Mouse (Mus musculus) embryo, embryonic 11 days (tissue): Measurements from ENCODE around the gene Gm21411.
"Not testable (repeated sequence)": the region's sequence is repeated elsewhere in the genome, so short reads cannot be mapped to it uniquely, and the experiment has no call there.

Experiments used
- DNase-seq: peaks from one replicate; pipeline ENCODE4 v3.0.0-alpha.2; 2015

Gene Gm21411

GRCm38 (mm10) chr4:146909386-146910137 lies at the start of gene Gm21411:
Gene Gm21411 (minus strand): TSS chr4:146909590.
- not testable (repeated sequence) for DNase-seq

- DNase-seq: not testable (repeated sequence)
These were observed 32.3 kb upstream of the Gm21411 start for GRCm38 (mm10) chr4:146941691-146942090.

GRCm38 (mm10) chr4:146932311-146933082 lies 23.1 kb upstream of the Gm21411 start:
- peak; percentile 36 for DNase-seq

GRCm38 (mm10) chr4:146915196-146915595 lies 5.8 kb upstream of the Gm21411 start:
- DNase-seq: no peak

GRCm38 (mm10) chr4:146908131-146908530 lies 1.3 kb downstream of the Gm21411 start:
- not testable (repeated sequence) for DNase-seq

GRCm38 (mm10) chr4:146904782-146905181 lies 4.6 kb downstream of the Gm21411 start:
- not testable (repeated sequence) for DNase-seq

GRCm38 (mm10) chr4:146903126-146903525 lies 6.3 kb downstream of the Gm21411 start:
- not testable (repeated sequence) for DNase-seq
